Mouse (Mus musculus) kidney, adult 18-20 months (tissue): ENCODE measurements around the gene Pola1.

Experiments used
- DNase-seq: peaks from one replicate; pipeline ENCODE4 v3.0.0; 2021

Gene Pola1

GRCm38 (mm10) chrX:93286291-93286893 is 345.6 kb downstream of the Pola1 start, which contains the start of gene Arx:
Gene Arx (plus strand): TSS chrX:93286445.
- DNase-seq, result no peak

GRCm38 (mm10) chrX:93285091-93285490 is 346.9 kb downstream of the Pola1 start:
- no peak for DNase-seq

- DNase-seq, result no peak
Measured at GRCm38 (mm10) chrX:93281756-93282155, 350.2 kb downstream of the Pola1 start.

GRCm38 (mm10) chrX:93281028-93281723 is 350.8 kb downstream of the Pola1 start:
- no peak for DNase-seq

- no peak for DNase-seq
Measured at GRCm38 (mm10) chrX:93279940-93280339, 352.0 kb downstream of the Pola1 start.

- DNase-seq, result no peak
Measured at GRCm38 (mm10) chrX:93275689-93276088, 356.3 kb downstream of the Pola1 start.
